26 mouse cellular contexts compared by ENCODE assay signal in the genomic region with DNA sequence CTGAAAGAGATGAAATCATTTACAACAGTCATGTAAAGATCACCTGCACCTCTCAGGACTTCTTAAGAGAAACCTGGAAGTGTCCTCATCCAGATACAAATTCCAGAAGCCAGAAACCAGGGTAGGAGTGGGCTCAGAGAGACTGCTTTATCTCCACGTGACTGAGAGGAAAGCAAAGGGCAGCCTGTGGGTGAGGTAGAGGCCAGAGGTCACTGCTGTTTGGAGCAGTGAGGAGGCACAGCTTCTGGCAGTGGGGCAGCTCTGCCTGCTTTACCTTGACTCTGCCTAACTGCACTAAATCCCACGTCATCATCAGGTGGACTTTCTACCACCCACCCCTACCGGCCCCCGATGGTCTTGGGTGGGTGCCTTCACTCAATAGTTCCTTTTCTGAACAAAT. TPM values are rescaled to one million over a fixed set of nuclear protein-coding genes. Genes with fewer than 3 reads are reported as not detected.
DNase-seq lines count a peak whose midpoint lies in the region; ATAC-seq lines count a peak whose summit lies in the region.
"Had no signal": no experiment of that assay in that cellular context is flagged by ENCODE, and none has a peak within 500 bp of the region (broad histone marks: within the 10 kb centered on the region; RNA-seq: fewer than 3 reads in every experiment).

No protein-coding gene starts in this region.

- no peak overlapping the region for H3K27ac ChIP-seq in midbrain, embryonic 11.5 days (ENCODE audit: low read depth, low read length)
- H3K27ac ChIP-seq in midbrain, embryonic 14.5 days (replicated peaks; ENCODE audit: low read depth, low read length), result no peak overlapping the region
- no peak overlapping the region for H3K27ac ChIP-seq in liver, embryonic 15.5 days (replicated peaks)
- H3K27ac ChIP-seq: embryonic facial prominence, embryonic 13.5 days; forebrain, embryonic 12.5 days; hindbrain, embryonic 10.5 days; limb, embryonic 13.5 days; lung, embryonic 15.5 days; midbrain, embryonic 15.5 days; neural tube, embryonic 13.5 days had no signal

- peaks cover 5% of the 10 kb centered on the region; the same call in 1 of the 2 replicates for H3K4me1 ChIP-seq in midbrain, embryonic 11.5 days (ENCODE audit: control insufficient read depth, insufficient read depth, low read length)
- H3K4me1 ChIP-seq in midbrain, embryonic 14.5 days (ENCODE audit: control insufficient read depth, insufficient read depth, low read length), result no peaks in the 10 kb centered on the region
- peaks cover 16% of the 10 kb centered on the region; the same call in 1 of the 2 replicates for H3K4me1 ChIP-seq in liver, embryonic 15.5 days (replicated peaks)
- H3K4me1 ChIP-seq: limb, embryonic 13.5 days; midbrain, embryonic 15.5 days had no signal

- H3K4me3 ChIP-seq in midbrain, embryonic 11.5 days (ENCODE audit: low read depth, low read length), result no peak overlapping the region
- H3K4me3 ChIP-seq in midbrain, embryonic 14.5 days (replicated peaks; ENCODE audit: low read depth, low read length), result no peak overlapping the region
- H3K4me3 ChIP-seq in liver, embryonic 15.5 days (replicated peaks), result no peak overlapping the region
- H3K4me3 ChIP-seq: embryonic facial prominence, embryonic 13.5 days; erythroblast, embryonic 14.5 days; forebrain, embryonic 12.5 days; hindbrain, embryonic 10.5 days; limb, embryonic 13.5 days; lung, embryonic 15.5 days; megakaryocyte, embryonic 14.5 days; midbrain, embryonic 15.5 days; neural tube, embryonic 13.5 days had no signal

- no peaks in the 10 kb centered on the region for H3K9me3 ChIP-seq in midbrain, embryonic 11.5 days (ENCODE audit: control insufficient read depth, low read length)
- no peaks in the 10 kb centered on the region for H3K9me3 ChIP-seq in midbrain, embryonic 14.5 days (ENCODE audit: control insufficient read depth, low read length)
- no peaks in the 10 kb centered on the region for H3K9me3 ChIP-seq in liver, embryonic 15.5 days (replicated peaks)
- H3K9me3 ChIP-seq: embryonic facial prominence, embryonic 13.5 days; forebrain, embryonic 12.5 days; hindbrain, embryonic 10.5 days; limb, embryonic 13.5 days; lung, embryonic 15.5 days; megakaryocyte, embryonic 14.5 days; midbrain, embryonic 15.5 days; neural tube, embryonic 13.5 days had no signal

- H3K27me3 ChIP-seq in midbrain, embryonic 11.5 days (ENCODE audit: control insufficient read depth, insufficient read depth, low read length), result no peaks in the 10 kb centered on the region
- no peaks in the 10 kb centered on the region for H3K27me3 ChIP-seq in midbrain, embryonic 14.5 days (ENCODE audit: control insufficient read depth, insufficient read depth, low read length)
- H3K27me3 ChIP-seq in liver, embryonic 15.5 days, result no peaks in the 10 kb centered on the region
- H3K27me3 ChIP-seq: embryonic facial prominence, embryonic 13.5 days; forebrain, embryonic 12.5 days; limb, embryonic 13.5 days; lung, embryonic 15.5 days; midbrain, embryonic 15.5 days; neural tube, embryonic 13.5 days had no signal

- no peak overlapping the region for H3K4me2 ChIP-seq in midbrain, embryonic 11.5 days
- no peak overlapping the region for H3K4me2 ChIP-seq in midbrain, embryonic 14.5 days (ENCODE audit: low read length)
- H3K4me2 ChIP-seq in liver, embryonic 15.5 days, result no peak overlapping the region
- H3K4me2 ChIP-seq: embryonic facial prominence, embryonic 13.5 days; forebrain, embryonic 12.5 days; heart, embryonic 11.5 days; limb, embryonic 13.5 days; lung, embryonic 15.5 days; midbrain, embryonic 15.5 days; neural tube, embryonic 13.5 days had no signal

- 53% methylated on average over 4 of the region's 4 CpGs for WGBS in midbrain, embryonic 11.5 days
- 69% methylated on average over 4 of the region's 4 CpGs for WGBS in midbrain, embryonic 14.5 days
- WGBS in liver, embryonic 15.5 days (ENCODE audit: insufficient replicate concordance), result 53% methylated on average over 4 of the region's 4 CpGs

- no peak overlapping the region for H3K9ac ChIP-seq in midbrain, embryonic 11.5 days (ENCODE audit: low read length)
- H3K9ac ChIP-seq in midbrain, embryonic 14.5 days (replicated peaks; ENCODE audit: low read length), result no peak overlapping the region
- H3K9ac ChIP-seq in liver, embryonic 15.5 days, result no peak overlapping the region
- H3K9ac ChIP-seq: embryonic facial prominence, embryonic 13.5 days; forebrain, embryonic 12.5 days; limb, embryonic 13.5 days; lung, embryonic 15.5 days; midbrain, embryonic 15.5 days; neural tube, embryonic 13.5 days had no signal

- no peaks in the 10 kb centered on the region for H3K36me3 ChIP-seq in midbrain, embryonic 11.5 days (ENCODE audit: control insufficient read depth, insufficient read depth, low read length)
- H3K36me3 ChIP-seq in midbrain, embryonic 14.5 days (ENCODE audit: control insufficient read depth, insufficient read depth, low read length), result no peaks in the 10 kb centered on the region
- no peaks in the 10 kb centered on the region for H3K36me3 ChIP-seq in liver, embryonic 15.5 days (replicated peaks)
- H3K36me3 ChIP-seq: embryonic facial prominence, embryonic 13.5 days; forebrain, embryonic 12.5 days; hindbrain, embryonic 10.5 days; limb, embryonic 13.5 days; lung, embryonic 15.5 days; midbrain, embryonic 15.5 days; neural tube, embryonic 13.5 days had no signal

- DNase-seq in embryo, embryonic 10 days (ENCODE audit: low spot score), result peak; percentile 42
- DNase-seq in embryo, embryonic 10.5 days (ENCODE audit: low spot score), result no peak
- peak; percentile 66 for DNase-seq in midbrain, embryonic 11.5 days (ENCODE audit: low spot score, missing footprints)
- DNase-seq in midbrain, embryonic 14.5 days, result no peak
- no peak for DNase-seq in cerebellum, postnatal 4 days (ENCODE audit: low spot score in 2 of 2)
- no peak for DNase-seq in frontal cortex, postnatal 25 days (ENCODE audit: low spot score in 2 of 2)
- DNase-seq: adrenal gland, postnatal 14 days; cerebellum, adult 9-11 months; embryo, embryonic 11 days; kidney, adult 11 months; layer of hippocampus, adult 9-11 months; lung, postnatal 36 days; thymus, postnatal 14 days had no signal

- ATAC-seq in midbrain, embryonic 11.5 days (ENCODE audit: low FRiP score), result no peak
- ATAC-seq in midbrain, embryonic 14.5 days (ENCODE audit: low FRiP score, low TSS enrichment), result no peak
- peak; percentile 63 for ATAC-seq in liver, embryonic 15.5 days (ENCODE audit: insufficient read depth)
- ATAC-seq: hindbrain, embryonic 16.5 days; midbrain, embryonic 15.5 days had no signal

RNA-seq across cellular contexts. Expression of a gene that starts 12.0 kb away (rescaled TPM):
- polyA plus RNA-seq in midbrain, embryonic 11.5 days (2014; fragmentation: Nextera tagmentation; extraction: Ambion mirVana), result not detected in 2 replicates
- polyA plus RNA-seq in midbrain, embryonic 14.5 days (2014; fragmentation: Nextera tagmentation; extraction: Ambion mirVana), result not detected in 2 replicates
- 0.23 and 0.25 TPM in 2 replicates for polyA plus RNA-seq in liver, embryonic 15.5 days (2015; fragmentation: Nextera tagmentation; extraction: Ambion mirVana)
- polyA plus RNA-seq: erythroblast, embryonic 14.5 days; heart, postnatal 0 days; hindbrain, embryonic 10.5 days; hindbrain, embryonic 16.5 days; neural tube, embryonic 13.5 days had no signal

RNA-seq across cellular contexts. Expression of a gene that starts 37.6 kb away (rescaled TPM):
- polyA plus RNA-seq in midbrain, embryonic 11.5 days (2014; fragmentation: Nextera tagmentation; extraction: Ambion mirVana), result 182 and 213 TPM in 2 replicates
- polyA plus RNA-seq in midbrain, embryonic 14.5 days (2014; fragmentation: Nextera tagmentation; extraction: Ambion mirVana), result 348 and 411 TPM in 2 replicates
- 17.2 and 17.7 TPM in 2 replicates for polyA plus RNA-seq in liver, embryonic 15.5 days (2015; fragmentation: Nextera tagmentation; extraction: Ambion mirVana)

Comparison
In these comparisons a context has a peak if more than half of its experiments do, and no peak if none do; other contexts are left out.
1. DNase-seq: peak in embryo, embryonic 10 days (single experiment) and midbrain, embryonic 11.5 days (single experiment); none in embryo, embryonic 10.5 days (single experiment), midbrain, embryonic 14.5 days (single experiment), cerebellum, postnatal 4 days (0 of 2) and frontal cortex, postnatal 25 days (0 of 2).